Mouse (Mus musculus) hindbrain, embryonic 14.5 days (tissue): Measurements from ENCODE around the gene B4galt5. TPM values are rescaled to one million over a fixed set of nuclear protein-coding genes. Genes with fewer than 3 reads are reported as not detected.

Source experiments
- ATAC-seq: fragments of 200-750 bp; cut with Nextera tagmentation; 2 replicates; pipeline ENCODE4 v1.8.0; 2017; ENCODE audit warnings: moderate number of reproducible peaks, mild to moderate bottlenecking, moderate TSS enrichment, moderate library complexity; ENCODE audit not compliant: low FRiP score
- DNase-seq: peaks from one replicate; pipeline ENCODE4 v3.0.0-alpha.2; 2015; ENCODE audit warnings: low spot score
- H3K27ac ChIP-seq: fragments of 300-500 bp; sonication (generic); 2 replicates; pipeline ENCODE4 v1.5.1; 2014; ENCODE audit warnings: mild to moderate bottlenecking, moderate library complexity
- H3K27me3 ChIP-seq: fragments of 300-500 bp; sonication (generic); 2 replicates; pipeline ENCODE4 v1.6.1; 2014; ENCODE audit warnings: mild to moderate bottlenecking, low read length, mixed read lengths; ENCODE audit not compliant: control insufficient read depth, insufficient read depth
- H3K36me3 ChIP-seq: fragments of 300-500 bp; sonication (generic); replicated peaks from 2 replicates; pipeline ENCODE4 v1.6.1; 2014; ENCODE audit not compliant: control insufficient read depth, insufficient read depth
- H3K4me1 ChIP-seq: fragments of 300-500 bp; sonication (generic); replicated peaks from 2 replicates; pipeline ENCODE4 v1.6.1; 2014; ENCODE audit warnings: antibody characterized with exemption, low read length, mixed read lengths; ENCODE audit not compliant: control insufficient read depth, insufficient read depth
- H3K4me2 ChIP-seq: fragments of 300-500 bp; sonication (generic); replicated peaks from 2 replicates; pipeline ENCODE4 v1.6.1; 2014; ENCODE audit warnings: mild to moderate bottlenecking, moderate library complexity
- H3K4me3 ChIP-seq: fragments of 300-500 bp; sonication (generic); replicated peaks from 2 replicates; pipeline ENCODE4 v1.5.1; 2014; ENCODE audit warnings: mild to moderate bottlenecking, low read length
- H3K9ac ChIP-seq: fragments of 300-500 bp; sonication (generic); 2 replicates; pipeline ENCODE4 v1.6.1; 2014
- H3K9me3 ChIP-seq: fragments of 300-500 bp; sonication (generic); 2 replicates; pipeline ENCODE4 v1.6.1; 2016; ENCODE audit warnings: low read length; ENCODE audit not compliant: control insufficient read depth
- WGBS: fragments of 180-500 bp; shearing (Covaris S2); extraction: QIAGEN DNeasy Blood & Tissue Kit; methylation state at CpG from one replicate; pipeline ENCODE4 v1.1.7; 2014; 5-methylcytosine and 5-hydroxymethylcytosine counted together
- polyA plus RNA-seq: library from polyadenylated mRNA; unstranded; fragments of >200 nt; fragmentation: Nextera tagmentation; extraction: Ambion mirVana; gene quantifications from 2 replicates; pipeline ENCODE4 v1.2.1, GENCODE M21; 2014

The B4galt5 gene
- polyA plus RNA-seq, 1 experiment from 2014 or later: 24.7 TPM

GRCm38 (mm10) chr2:167350126-167350650, 1.2 kb upstream of the B4galt5 start:
- Histone ChIP-seq H3K9me3 (no peaks in the 10 kb centered on the region), H3K4me3 (peak overlapping the region; percentile 80), H3K4me1 (peaks cover 17% of the 10 kb centered on the region), H3K9ac (peak overlapping the region; percentile 89), H3K27me3 (0 out of 2 replicates have a peak, but pooled peaks cover 2% of the 10 kb centered on the region), H3K36me3 (no peaks in the 10 kb centered on the region), H3K27ac (no peak overlapping the region), H3K4me2 (peak overlapping the region; percentile 85)
- 59% methylated on average over 8 of the region's 8 CpGs for WGBS
- DNase-seq: no peak
- no peak for ATAC-seq

DNA sequence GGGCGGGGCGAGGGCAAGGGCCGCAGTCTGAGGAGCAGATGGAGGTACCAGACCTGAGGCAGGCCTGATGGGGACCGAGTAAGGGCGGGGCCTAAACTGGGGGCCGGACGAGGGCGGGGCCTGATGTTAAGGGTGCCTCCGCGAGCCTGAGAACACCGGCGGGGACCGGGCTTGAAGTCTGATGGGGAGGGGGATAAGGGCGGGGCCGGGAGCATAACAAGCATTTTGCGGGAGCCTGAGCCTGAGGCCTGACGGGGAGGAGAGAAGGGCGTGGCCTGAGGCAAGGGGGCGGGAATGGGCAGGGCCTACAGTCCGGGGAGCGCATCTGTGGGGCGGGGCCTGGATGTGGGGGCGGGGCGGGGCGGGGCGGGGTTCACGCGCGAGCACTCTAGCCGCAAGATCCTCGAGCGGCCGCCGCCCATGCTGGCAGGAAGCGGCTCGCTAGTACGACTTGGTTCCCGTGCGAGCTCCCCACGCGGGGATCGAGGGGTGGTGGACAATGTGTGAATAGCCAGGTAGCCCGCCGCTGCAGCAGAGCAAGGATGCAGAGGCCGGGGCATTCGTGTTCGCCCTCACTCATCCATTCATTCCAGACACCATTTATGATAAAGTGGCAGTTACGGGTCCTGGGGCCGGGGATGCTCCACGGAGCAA, 427 bp upstream of the B4galt5 start:
- H3K27me3 ChIP-seq: 0 out of 2 replicates have a peak, but pooled peaks cover 2% of the 10 kb centered on the region
- ATAC-seq: peak; percentile 96
- no peaks in the 10 kb centered on the region for H3K36me3 ChIP-seq
- WGBS: 1% methylated on average over 43 of the region's 50 CpGs
- peaks cover 17% of the 10 kb centered on the region for H3K4me1 ChIP-seq
- H3K4me2 ChIP-seq: peak overlapping the region; percentile 85
- DNase-seq: peak; percentile 90
- no peaks in the 10 kb centered on the region for H3K9me3 ChIP-seq
- peak overlapping the region; percentile 80 for H3K4me3 ChIP-seq
- H3K27ac ChIP-seq: peak overlapping the region; percentile 90
- H3K9ac ChIP-seq: peak overlapping the region; percentile 89

DNA sequence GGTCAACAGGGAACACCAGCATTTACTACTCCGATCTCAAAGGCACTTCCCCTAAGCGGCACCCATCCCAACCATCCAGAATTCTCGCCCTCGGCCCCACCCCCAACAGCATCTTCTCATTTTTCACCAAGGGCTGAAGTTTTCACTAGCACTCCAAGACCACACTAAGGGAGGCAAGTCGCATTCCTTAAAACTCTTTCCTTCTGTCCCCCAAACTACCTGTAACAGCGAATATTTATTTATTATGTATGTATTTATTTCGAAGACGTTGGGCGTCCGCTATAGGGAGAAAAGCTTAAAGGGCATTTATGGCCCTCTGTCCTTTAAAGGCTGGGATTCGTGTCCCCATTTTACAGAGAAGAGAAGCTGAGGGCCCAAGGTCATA, 1.0 kb downstream of the B4galt5 start:
- Histone ChIP-seq H3K9ac (peak overlapping the region; percentile 89), H3K4me2 (peak overlapping the region; percentile 85), H3K4me3 (peak overlapping the region; percentile 80), H3K9me3 (no peaks in the 10 kb centered on the region), H3K36me3 (no peaks in the 10 kb centered on the region), H3K27me3 (0 out of 2 replicates have a peak, but pooled peaks cover 2% of the 10 kb centered on the region), H3K27ac (peak overlapping the region; percentile 90), H3K4me1 (peaks cover 24% of the 10 kb centered on the region)
- ATAC-seq (no peak), DNase-seq (no peak)
- WGBS: 10% methylated on average over 11 of the region's 11 CpGs

DNA sequence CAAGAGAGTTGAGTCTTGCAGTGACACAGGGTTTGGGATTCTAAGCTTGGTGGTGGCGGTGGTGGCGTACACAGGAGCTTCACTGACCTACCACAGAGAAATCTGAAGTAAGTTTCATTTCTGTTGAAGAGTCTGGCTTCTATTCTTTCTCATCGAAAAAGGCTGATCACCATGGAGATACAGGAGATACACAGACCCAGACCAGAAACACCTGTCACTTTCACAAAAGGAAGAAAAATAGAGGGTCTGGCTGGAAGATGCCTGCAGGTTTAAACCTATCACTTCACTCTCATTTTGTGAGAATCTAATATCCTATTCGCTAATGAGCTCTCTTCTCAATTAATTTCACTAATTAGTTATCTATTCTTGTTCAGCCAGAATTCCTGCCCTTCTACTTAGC, 1.6 kb downstream of the B4galt5 start:
- H3K9me3 ChIP-seq: no peaks in the 10 kb centered on the region
- WGBS: 53% methylated on average over 4 of the region's 4 CpGs
- no peak for ATAC-seq
- H3K27ac ChIP-seq: no peak overlapping the region
- H3K4me3 ChIP-seq: peak overlapping the region; percentile 80; the same call in 1 of the 2 replicates
- H3K4me2 ChIP-seq: peak overlapping the region; percentile 85
- 0 out of 2 replicates have a peak, but pooled peaks cover 2% of the 10 kb centered on the region for H3K27me3 ChIP-seq
- no peak for DNase-seq
- no peaks in the 10 kb centered on the region for H3K36me3 ChIP-seq
- peak overlapping the region; percentile 89; the same call in 1 of the 2 replicates for H3K9ac ChIP-seq
- peaks cover 28% of the 10 kb centered on the region for H3K4me1 ChIP-seq

DNA sequence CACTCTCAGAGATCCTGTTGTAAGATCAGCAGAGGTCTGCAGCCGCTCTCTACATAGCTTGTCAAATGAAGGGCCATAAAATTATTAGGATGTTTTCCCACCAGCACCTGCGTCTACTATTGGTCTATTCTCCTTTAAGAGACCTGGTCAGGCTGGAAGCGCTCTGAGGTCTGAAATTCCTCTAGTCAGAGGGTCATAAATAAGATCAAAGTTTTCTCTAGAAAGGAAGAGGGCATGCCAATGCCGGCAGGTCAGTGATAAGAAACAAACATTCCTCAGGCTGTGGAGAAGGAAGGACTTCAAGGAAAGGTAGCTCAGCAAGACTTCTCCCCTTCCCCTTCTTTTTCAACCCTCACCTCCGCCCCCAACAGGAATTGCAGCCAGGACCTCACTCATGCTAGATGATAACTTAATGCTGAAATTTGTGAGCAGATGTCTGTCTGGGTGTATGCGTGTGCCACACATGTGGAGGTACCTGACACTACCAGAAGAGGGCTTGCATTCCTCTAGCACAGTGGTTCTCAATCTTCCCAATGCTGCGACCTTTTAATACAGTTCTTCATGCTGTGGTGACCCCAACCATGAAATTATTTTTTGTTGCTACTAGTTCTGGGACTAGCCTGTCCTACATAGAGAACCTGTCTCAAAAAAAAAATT, 3.3 kb downstream of the B4galt5 start:
- ATAC-seq (no peak), DNase-seq (no peak)
- WGBS: 89% methylated on average over 7 of the region's 7 CpGs
- Histone ChIP-seq H3K27me3 (no peaks in the 10 kb centered on the region), H3K9me3 (no peaks in the 10 kb centered on the region), H3K4me3 (no peak overlapping the region), H3K4me1 (peaks cover 28% of the 10 kb centered on the region), H3K9ac (no peak overlapping the region), H3K27ac (no peak overlapping the region), H3K36me3 (no peaks in the 10 kb centered on the region), H3K4me2 (no peak overlapping the region)

DNA sequence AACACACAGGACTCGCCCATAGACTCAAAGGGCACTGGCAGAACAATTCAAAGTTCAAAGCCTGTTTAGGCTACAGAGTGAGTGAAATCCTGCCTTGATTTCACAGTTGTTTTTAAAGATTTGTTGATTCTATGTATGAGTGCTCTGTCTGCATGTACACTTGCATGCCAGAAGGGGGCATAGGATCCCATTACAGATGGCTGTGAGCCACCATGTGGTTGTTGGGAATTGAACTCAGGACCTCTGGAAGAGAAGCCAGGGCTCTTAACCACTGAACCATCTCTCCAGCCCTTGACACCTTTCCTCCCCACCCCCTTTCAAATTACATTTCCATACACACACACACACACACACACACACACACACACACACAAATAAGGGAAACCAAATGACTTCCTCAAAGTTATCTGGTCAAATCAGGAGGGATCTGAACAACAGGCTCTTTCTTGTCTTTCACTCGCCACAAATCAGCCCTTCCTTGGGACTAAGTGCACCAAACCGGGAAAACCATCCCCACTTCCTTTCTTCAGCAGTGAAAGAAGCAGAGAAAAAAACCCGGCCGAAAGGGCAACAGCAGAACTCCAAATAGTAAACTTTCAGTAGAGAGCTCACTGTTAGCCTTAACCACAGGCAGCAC, 4.0 kb downstream of the B4galt5 start:
- Histone ChIP-seq H3K36me3 (no peaks in the 10 kb centered on the region), H3K27me3 (no peaks in the 10 kb centered on the region), H3K27ac (no peak overlapping the region), H3K4me3 (no peak overlapping the region), H3K4me1 (peaks cover 28% of the 10 kb centered on the region), H3K9me3 (no peaks in the 10 kb centered on the region), H3K9ac (no peak overlapping the region), H3K4me2 (no peak overlapping the region)
- WGBS: 83% methylated on average over 5 of the region's 5 CpGs
- no peak for DNase-seq
- no peak for ATAC-seq

GRCm38 (mm10) chr2:167343369-167344140, 5.4 kb downstream of the B4galt5 start:
- Histone ChIP-seq H3K36me3 (no peaks in the 10 kb centered on the region), H3K4me1 (peaks cover 28% of the 10 kb centered on the region), H3K9me3 (no peaks in the 10 kb centered on the region), H3K4me3 (no peak overlapping the region), H3K27ac (no peak overlapping the region), H3K4me2 (no peak overlapping the region), H3K27me3 (no peaks in the 10 kb centered on the region), H3K9ac (no peak overlapping the region)
- ATAC-seq (no peak), DNase-seq (no peak)
- 67% methylated on average over 12 of the region's 12 CpGs for WGBS

DNA sequence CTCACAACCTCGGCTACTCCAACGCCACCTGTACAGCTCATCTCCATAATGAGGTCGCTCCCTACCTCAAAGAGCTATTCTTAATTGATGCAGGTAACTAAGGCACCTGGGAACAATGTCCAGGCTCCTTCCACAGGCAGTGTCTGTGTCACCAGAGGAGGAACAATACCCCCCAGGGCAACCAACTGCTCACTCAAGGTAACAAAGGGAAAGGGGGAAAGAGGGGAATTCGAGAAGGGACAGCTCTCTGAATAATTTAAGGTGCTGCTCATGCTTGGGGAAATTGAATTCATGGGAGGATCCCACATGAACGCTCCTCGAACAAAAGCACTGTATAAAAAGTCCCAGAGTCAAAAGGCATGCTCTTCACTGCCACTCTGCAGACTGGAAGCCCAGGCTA, 6.1 kb downstream of the B4galt5 start:
- ATAC-seq (no peak), DNase-seq (no peak)
- Histone ChIP-seq H3K36me3 (no peaks in the 10 kb centered on the region), H3K27me3 (no peaks in the 10 kb centered on the region), H3K4me2 (no peak overlapping the region), H3K27ac (no peak overlapping the region), H3K9ac (no peak overlapping the region), H3K4me1 (peaks cover 24% of the 10 kb centered on the region), H3K4me3 (no peak overlapping the region), H3K9me3 (no peaks in the 10 kb centered on the region)
- WGBS: 41% methylated on average over 6 of the region's 6 CpGs

DNA sequence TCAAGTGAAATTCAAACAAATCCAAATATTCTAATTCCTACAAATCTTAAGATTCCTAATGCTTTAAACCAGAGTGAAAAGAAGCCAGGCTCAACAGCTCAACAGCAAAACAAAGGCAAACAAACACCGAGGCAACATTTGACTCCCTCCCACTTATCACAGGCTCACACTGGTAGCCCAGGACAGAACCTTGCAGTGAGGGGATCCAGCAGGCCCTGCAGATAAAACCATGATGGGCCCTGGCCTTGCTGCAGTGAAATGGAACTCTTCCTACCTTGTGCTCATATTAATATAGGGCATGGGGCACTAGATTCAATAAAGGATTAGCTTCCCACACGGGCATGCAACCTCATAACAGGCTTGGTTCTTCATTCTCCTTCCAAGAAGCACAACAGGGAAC, 11.4 kb downstream of the B4galt5 start:
- H3K9ac ChIP-seq: no peak overlapping the region
- no peak overlapping the region for H3K27ac ChIP-seq
- H3K27me3 ChIP-seq: no peaks in the 10 kb centered on the region
- ATAC-seq (no peak), DNase-seq (no peak)
- H3K4me2 ChIP-seq: no peak overlapping the region
- H3K9me3 ChIP-seq: no peaks in the 10 kb centered on the region
- H3K4me1 ChIP-seq: peaks cover 7% of the 10 kb centered on the region
- 57% methylated on average over 2 of the region's 2 CpGs for WGBS
- no peaks in the 10 kb centered on the region for H3K36me3 ChIP-seq
- no peak overlapping the region for H3K4me3 ChIP-seq
